Mouse (Mus musculus) liver, embryonic 15.5 days (tissue): Measurements from ENCODE around the gene Ap3m1. TPM values are rescaled to one million over a fixed set of nuclear protein-coding genes. Genes with fewer than 3 reads are reported as not detected.
A peak's percentile ranks its signal among the peaks of the same experiment; 100 is the strongest.

Experiments
- ATAC-seq: fragments of 200-750 bp; cut with Nextera tagmentation; 2 replicates; pipeline ENCODE4 v1.8.0; 2017; ENCODE audit warnings: moderate number of reproducible peaks, mild to moderate bottlenecking, moderate library complexity; ENCODE audit not compliant: insufficient read depth
- H3K27ac ChIP-seq: fragments of 300-500 bp; sonication (generic); replicated peaks from 2 replicates; pipeline ENCODE4 v1.5.1; 2015; ENCODE audit warnings: mild to moderate bottlenecking, inconsistent platforms
- H3K27me3 ChIP-seq: fragments of 300-500 bp; sonication (generic); 2 replicates; pipeline ENCODE4 v1.6.1; 2015; ENCODE audit warnings: mild to moderate bottlenecking, inconsistent platforms
- H3K36me3 ChIP-seq: fragments of 300-500 bp; sonication (generic); replicated peaks from 2 replicates; pipeline ENCODE4 v1.6.1; 2015; ENCODE audit warnings: moderate library complexity, mild to moderate bottlenecking, inconsistent platforms
- H3K4me1 ChIP-seq: fragments of 300-500 bp; sonication (generic); replicated peaks from 2 replicates; pipeline ENCODE4 v1.6.1; 2015; ENCODE audit warnings: inconsistent platforms
- H3K4me2 ChIP-seq: fragments of 300-500 bp; sonication (generic); 2 replicates; pipeline ENCODE4 v1.6.1; 2015; ENCODE audit warnings: moderate library complexity, mild to moderate bottlenecking, inconsistent platforms
- H3K4me3 ChIP-seq: fragments of 300-500 bp; sonication (generic); replicated peaks from 2 replicates; pipeline ENCODE4 v1.5.1; 2015; ENCODE audit warnings: mild to moderate bottlenecking, inconsistent platforms
- H3K9ac ChIP-seq: fragments of 300-500 bp; sonication (generic); 2 replicates; pipeline ENCODE4 v1.6.1; 2015; ENCODE audit warnings: moderate library complexity, mild to moderate bottlenecking, inconsistent platforms
- H3K9me3 ChIP-seq: fragments of 300-500 bp; sonication (generic); replicated peaks from 2 replicates; pipeline ENCODE4 v1.6.1; 2016; ENCODE audit warnings: inconsistent platforms
- WGBS: fragments of 180-500 bp; shearing (Covaris S2); methylation state at CpG from one replicate; pipeline ENCODE4 v1.1.7; 2015; ENCODE audit warnings: mixed read lengths; ENCODE audit not compliant: insufficient replicate concordance; 5-methylcytosine and 5-hydroxymethylcytosine counted together
- polyA plus RNA-seq: library from polyadenylated mRNA; unstranded; fragments of >200 nt; fragmentation: Nextera tagmentation; extraction: Ambion mirVana; gene quantifications from 2 replicates; pipeline ENCODE4 v1.2.1, GENCODE M21; 2015

Ap3m1 gene
- polyA plus RNA-seq, 1 experiment from 2014 or later = 30.2 TPM

DNA sequence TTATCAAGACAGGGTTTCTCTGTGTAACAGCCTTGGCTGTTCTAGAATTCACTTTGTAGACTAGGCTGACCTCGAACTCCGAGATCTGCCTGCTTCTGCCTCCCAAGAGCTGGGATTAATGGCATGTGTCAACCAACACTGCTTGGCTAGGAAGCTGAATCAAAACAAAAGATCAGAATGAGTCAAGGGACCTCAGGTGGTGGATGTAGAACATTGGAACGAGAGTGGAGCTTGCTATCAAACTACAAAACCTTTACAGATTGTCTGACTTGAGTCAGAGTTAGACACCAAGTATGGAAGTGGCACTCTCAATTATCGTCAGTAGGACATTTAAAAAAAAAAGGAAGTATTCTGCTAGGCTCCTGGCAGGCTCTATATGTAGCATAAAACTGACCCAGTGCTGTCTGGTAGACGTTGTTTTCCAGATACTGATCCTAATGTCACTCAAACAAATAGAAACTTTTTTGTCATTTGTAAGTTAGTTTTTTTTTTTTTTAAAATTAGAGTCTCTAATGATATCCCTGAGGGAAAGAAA, 38.4 kb downstream of the Ap3m1 start:
- Histone ChIP-seq H3K9me3 (no peaks in the 10 kb centered on the region), H3K36me3 (peaks cover 47% of the 10 kb centered on the region), H3K9ac (no peak overlapping the region), H3K4me3 (no peak overlapping the region), H3K27ac (no peak overlapping the region), H3K27me3 (no peaks in the 10 kb centered on the region), H3K4me2 (no peak overlapping the region), H3K4me1 (no peaks in the 10 kb centered on the region)
- no peak for ATAC-seq
- 54% methylated on average over 5 of the region's 5 CpGs for WGBS

DNA sequence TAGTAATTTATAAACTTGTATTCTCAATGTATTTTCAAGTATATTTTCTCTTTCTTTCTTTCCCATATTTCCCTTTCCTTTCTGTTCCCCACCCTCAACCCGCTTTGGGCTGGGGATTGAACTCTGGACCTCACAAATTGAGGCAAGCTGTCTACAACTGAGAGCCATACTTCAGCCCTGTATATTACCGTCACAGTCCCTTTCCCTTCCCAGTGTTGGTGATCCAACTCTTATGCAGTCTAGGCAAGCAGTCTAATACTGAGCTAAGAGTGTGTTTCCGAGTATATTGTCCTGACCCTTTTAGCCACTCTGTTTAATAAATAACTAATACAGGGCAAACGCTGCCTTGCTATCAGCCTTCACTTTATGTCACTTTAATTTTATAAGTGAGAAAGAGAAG, 52.7 kb downstream of the Ap3m1 start:
- Histone ChIP-seq H3K9me3 (no peaks in the 10 kb centered on the region), H3K36me3 (peaks cover 27% of the 10 kb centered on the region; the same call in 1 of the 2 replicates), H3K4me2 (no peak overlapping the region), H3K9ac (no peak overlapping the region), H3K4me3 (no peak overlapping the region), H3K27me3 (no peaks in the 10 kb centered on the region), H3K27ac (no peak overlapping the region), H3K4me1 (peaks cover 18% of the 10 kb centered on the region)
- WGBS = 72% methylated on average over 4 of the region's 4 CpGs
- ATAC-seq = no peak

DNA sequence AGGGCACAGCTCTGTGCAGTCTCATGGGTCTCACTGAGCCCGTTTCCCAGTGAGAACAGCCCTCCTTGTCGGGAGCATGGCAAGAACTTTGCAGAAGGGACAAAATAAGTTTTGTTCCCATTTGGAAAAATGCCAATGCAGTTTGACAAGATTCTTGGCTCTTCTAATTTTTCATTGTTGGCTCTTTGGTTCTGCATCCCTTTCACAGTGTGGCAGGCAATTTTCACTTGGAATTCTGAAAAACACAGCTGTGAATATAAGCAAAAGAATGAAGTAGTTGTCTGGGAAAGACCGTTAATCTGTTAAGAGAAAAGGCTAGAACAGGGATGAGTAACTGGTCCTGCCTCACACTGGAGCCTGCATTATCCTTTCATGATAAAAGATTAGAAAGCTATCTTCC, 54.8 kb downstream of the Ap3m1 start:
- Histone ChIP-seq H3K27ac (no peak overlapping the region), H3K27me3 (no peaks in the 10 kb centered on the region), H3K9ac (no peak overlapping the region), H3K4me2 (no peak overlapping the region), H3K36me3 (peaks cover 15% of the 10 kb centered on the region; the same call in 1 of the 2 replicates), H3K4me3 (no peak overlapping the region), H3K4me1 (peaks cover 18% of the 10 kb centered on the region), H3K9me3 (no peaks in the 10 kb centered on the region)
- 71% methylated on average over 3 of the region's 3 CpGs for WGBS
- ATAC-seq = no peak

GRCm38 (mm10) chr14:20996361-20996760, 55.9 kb downstream of the Ap3m1 start:
- no peak overlapping the region for H3K4me2 ChIP-seq

DNA sequence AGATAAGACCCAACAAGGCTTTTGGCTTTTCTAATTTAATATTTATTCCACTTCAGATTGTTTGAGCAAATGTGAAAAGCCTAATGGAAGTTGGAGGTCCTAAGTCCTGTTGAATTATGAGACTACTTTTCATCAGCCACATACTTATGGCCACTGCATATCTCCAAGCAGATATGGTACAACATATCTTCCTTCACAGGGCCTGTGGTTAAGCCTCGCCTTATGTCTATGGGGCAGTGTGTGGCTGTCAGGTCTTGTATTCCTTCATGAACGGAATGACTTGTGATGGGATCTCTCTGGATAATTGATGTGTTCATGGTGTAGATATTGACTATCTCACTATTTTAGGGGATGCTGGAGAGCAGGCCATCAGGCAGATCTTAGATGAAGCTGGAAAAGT, 56.8 kb downstream of the Ap3m1 start:
- Histone ChIP-seq H3K4me1 (peaks cover 18% of the 10 kb centered on the region), H3K27me3 (no peaks in the 10 kb centered on the region), H3K36me3 (peaks cover 21% of the 10 kb centered on the region), H3K27ac (0 out of 2 replicates have a peak overlapping the region, but pooled peaks have one; percentile 19), H3K4me3 (no peak overlapping the region), H3K9ac (no peak overlapping the region), H3K9me3 (no peaks in the 10 kb centered on the region), H3K4me2 (no peak overlapping the region)
- ATAC-seq = peak; percentile 61; the same call in 1 of the 2 replicates
- 14% methylated on average over 2 of the region's 2 CpGs for WGBS

More at GRCm38 (mm10) chr14:20996361-20996760, 55.9 kb downstream of the Ap3m1 start:
- WGBS = 38% methylated on average over 5 of the region's 5 CpGs
- Histone ChIP-seq H3K9ac (no peak overlapping the region), H3K4me3 (no peak overlapping the region), H3K27me3 (no peaks in the 10 kb centered on the region), H3K27ac (no peak overlapping the region), H3K4me1 (peaks cover 18% of the 10 kb centered on the region), H3K36me3 (peaks cover 21% of the 10 kb centered on the region), H3K9me3 (no peaks in the 10 kb centered on the region)
- no peak for ATAC-seq

DNA sequence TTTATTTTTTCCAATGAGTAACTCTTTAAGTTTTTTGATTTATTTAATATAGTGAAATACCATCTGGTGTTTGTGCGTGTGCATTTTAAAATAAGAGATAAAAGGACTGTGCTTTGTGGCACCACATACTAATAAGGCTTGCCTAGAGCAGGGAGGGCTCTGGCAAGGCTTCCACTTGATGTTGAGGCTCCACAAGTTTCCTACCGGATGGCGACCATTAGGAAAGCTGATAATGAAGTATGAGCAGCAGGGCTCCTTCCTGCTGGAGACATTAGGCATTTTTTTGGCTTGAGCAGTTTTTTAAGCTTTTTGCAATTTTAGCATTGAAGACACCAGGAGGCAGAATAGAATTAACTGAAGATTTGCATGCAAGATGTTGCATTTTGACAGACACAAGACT, 57.8 kb downstream of the Ap3m1 start:
- H3K36me3 ChIP-seq = peaks cover 21% of the 10 kb centered on the region
- H3K27ac ChIP-seq = no peak overlapping the region
- H3K4me2 ChIP-seq = no peak overlapping the region
- no peaks in the 10 kb centered on the region for H3K9me3 ChIP-seq
- no peaks in the 10 kb centered on the region for H3K27me3 ChIP-seq
- WGBS = 73% methylated on average over 3 of the region's 3 CpGs
- peaks cover 18% of the 10 kb centered on the region for H3K4me1 ChIP-seq
- H3K9ac ChIP-seq = no peak overlapping the region
- ATAC-seq = no peak
- no peak overlapping the region for H3K4me3 ChIP-seq

- H3K27ac ChIP-seq = no peak overlapping the region; the same call in 1 of the 2 replicates
- H3K9me3 ChIP-seq = no peaks in the 10 kb centered on the region
- 48% methylated on average over 3 of the region's 3 CpGs for WGBS
- no peak overlapping the region for H3K4me2 ChIP-seq
- peaks cover 18% of the 10 kb centered on the region for H3K4me1 ChIP-seq
- no peak for ATAC-seq
- no peaks in the 10 kb centered on the region for H3K27me3 ChIP-seq
- H3K4me3 ChIP-seq = no peak overlapping the region
- H3K9ac ChIP-seq = no peak overlapping the region
- peaks cover 21% of the 10 kb centered on the region for H3K36me3 ChIP-seq
These were observed 59.1 kb downstream of the Ap3m1 start for GRCm38 (mm10) chr14:20993067-20993691.

DNA sequence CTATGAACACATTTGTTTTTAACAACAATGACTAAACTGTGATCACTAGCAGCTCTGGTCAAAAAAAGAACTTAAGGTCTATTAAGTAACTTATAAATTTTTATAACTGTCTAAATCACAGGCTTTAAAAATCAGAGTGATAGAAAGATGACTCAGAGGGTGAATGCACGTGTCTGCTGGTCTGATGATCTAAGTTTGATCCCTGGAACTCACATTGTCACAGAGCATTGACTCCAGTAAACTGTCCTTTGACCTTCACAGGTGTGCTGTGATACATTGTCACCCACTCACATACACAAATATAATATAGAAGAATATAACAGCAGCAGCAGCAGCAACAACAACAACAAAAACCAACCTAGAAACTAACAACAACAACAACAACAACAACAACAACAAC, 60.8 kb downstream of the Ap3m1 start:
- Histone ChIP-seq H3K9me3 (no peaks in the 10 kb centered on the region), H3K27ac (no peak overlapping the region), H3K4me1 (peaks cover 15% of the 10 kb centered on the region), H3K4me3 (no peak overlapping the region), H3K27me3 (no peaks in the 10 kb centered on the region), H3K4me2 (no peak overlapping the region), H3K36me3 (peaks cover 33% of the 10 kb centered on the region), H3K9ac (no peak overlapping the region)
- WGBS = 72% methylated on average over 1 of the region's 1 CpGs
- no peak for ATAC-seq

DNA sequence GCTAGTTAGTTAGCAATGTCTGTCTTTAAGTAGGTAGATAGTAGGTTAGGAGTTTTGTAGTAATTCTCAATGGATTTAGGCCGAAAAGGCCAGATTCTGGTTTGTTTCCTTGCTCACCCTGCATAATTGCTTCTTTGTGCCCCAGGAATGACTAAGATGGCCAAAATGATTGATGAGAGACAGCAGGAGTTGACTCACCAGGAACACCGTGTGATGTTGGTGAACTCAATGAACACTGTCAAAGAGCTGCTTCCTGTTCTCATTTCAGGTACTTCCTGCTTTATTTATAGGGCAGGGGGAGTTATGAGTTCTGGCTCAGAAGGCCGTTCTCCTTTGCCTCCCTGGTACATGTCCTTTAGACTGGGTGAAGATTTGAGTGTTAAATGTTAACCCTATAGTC, 66.8 kb downstream of the Ap3m1 start:
- no peak overlapping the region for H3K9ac ChIP-seq
- H3K36me3 ChIP-seq = peaks cover 43% of the 10 kb centered on the region
- no peaks in the 10 kb centered on the region for H3K4me1 ChIP-seq
- WGBS = 49% methylated on average over 3 of the region's 3 CpGs
- no peaks in the 10 kb centered on the region for H3K27me3 ChIP-seq
- H3K4me2 ChIP-seq = no peak overlapping the region
- H3K9me3 ChIP-seq = no peaks in the 10 kb centered on the region
- no peak overlapping the region for H3K27ac ChIP-seq
- no peak overlapping the region for H3K4me3 ChIP-seq
- ATAC-seq = no peak

DNA sequence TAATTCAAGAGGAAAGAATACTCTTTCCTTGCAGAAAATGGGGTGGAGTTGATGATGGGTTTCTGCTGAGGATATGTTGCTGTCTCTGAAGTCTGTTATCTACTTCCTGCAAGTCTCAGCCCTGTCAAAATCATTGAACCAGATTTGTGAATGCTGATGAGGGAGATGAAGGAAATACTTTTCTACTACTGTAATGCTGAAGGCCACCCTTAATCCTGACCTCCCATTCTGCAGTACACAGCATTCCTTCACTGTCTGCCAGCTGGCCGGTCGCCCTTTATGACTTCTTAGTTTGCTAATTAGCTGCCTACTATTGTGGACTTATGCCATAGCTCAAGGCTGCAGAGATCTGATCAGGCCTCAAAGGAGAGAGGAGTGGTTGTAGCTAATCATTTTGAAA, 68.5 kb downstream of the Ap3m1 start:
- Histone ChIP-seq H3K27ac (no peak overlapping the region), H3K9ac (no peak overlapping the region), H3K27me3 (no peaks in the 10 kb centered on the region), H3K4me1 (no peaks in the 10 kb centered on the region), H3K4me2 (no peak overlapping the region), H3K9me3 (no peaks in the 10 kb centered on the region), H3K4me3 (no peak overlapping the region), H3K36me3 (peaks cover 43% of the 10 kb centered on the region)
- ATAC-seq = no peak
- 56% methylated on average over 2 of the region's 2 CpGs for WGBS
